Mouse (Mus musculus) gastrocnemius, adult 18-20 months (tissue): Measurements from ENCODE around the gene Derl3. TPM values are rescaled to one million over a fixed set of nuclear protein-coding genes. Genes with fewer than 3 reads are reported as not detected.
"Not testable (repeated sequence)": the region's sequence is repeated elsewhere in the genome, so short reads cannot be mapped to it uniquely, and the experiment has no call there.

ENCODE experiments used
- DNase-seq: peaks from one replicate; pipeline ENCODE4 v3.0.0; 2021; ENCODE audit warnings: low spot score
- total RNA-seq, 2 experiments: library from RNA; stranded (reverse); gene quantifications; 2 replicates each; pipeline ENCODE4 v1.2.3; 2021

Gene Derl3
- total RNA-seq, 2 experiments from 2014 or later: 0.38 TPM; not detected in 1

DNA sequence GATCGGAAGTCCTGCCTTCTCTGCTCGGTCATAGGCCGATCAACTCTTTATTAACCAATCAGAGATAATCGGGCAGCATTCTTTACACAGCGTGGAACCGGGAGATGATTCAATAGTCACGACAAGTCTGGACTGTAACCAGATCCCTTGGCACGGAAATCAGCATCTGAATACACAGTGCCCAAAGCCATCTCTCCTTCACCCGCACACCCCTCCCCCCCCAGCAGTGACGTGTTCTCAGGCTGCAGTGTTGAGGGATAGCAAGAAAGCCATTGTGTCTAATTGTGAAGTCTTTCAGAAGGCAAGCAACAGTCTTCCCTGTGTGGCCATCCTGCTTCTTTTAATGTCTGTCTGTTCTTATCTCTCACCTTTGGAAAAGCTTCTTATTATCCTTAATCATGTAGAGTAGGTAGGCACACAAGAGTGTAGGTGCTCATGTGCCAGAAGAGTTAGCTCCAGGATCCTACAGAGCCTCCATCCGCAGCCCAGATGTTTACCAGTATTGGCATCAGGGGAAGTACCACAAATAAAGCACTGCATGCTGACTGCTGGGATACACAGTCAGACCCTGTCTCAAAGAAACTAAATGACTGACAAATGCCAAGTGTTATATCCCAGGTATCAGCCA, 20.2 kb upstream of the Derl3 start:
- DNase-seq: peak; percentile 73

DNA sequence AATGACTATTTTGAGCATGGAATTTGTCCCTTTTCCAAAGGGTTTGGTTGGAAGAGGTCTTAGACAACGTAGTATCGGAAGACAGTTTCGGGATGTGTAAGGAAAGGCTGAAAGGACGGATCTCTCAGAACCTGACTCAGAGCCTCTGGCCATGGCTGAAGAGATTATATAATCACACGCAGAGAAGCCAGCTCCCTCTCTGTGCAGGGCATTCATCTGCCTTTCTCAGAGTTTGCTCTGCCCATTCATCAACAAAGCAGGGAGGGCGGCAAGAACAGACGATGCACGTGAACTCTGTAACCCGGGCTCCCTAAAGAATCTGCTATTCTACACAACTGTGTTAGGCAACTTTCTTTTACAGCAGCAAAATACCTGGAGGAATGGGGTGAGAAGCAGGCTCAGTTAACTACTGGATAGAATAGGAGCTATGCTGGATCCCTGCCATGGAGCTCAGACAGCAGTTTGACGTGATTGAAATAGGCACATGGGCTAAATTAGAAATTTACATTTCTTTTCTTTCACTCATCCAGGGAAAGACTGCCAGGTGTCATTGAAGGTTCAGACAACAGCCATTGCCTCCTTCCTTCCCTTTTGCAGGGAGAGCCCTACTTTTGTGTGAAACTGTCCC, 19.6 kb upstream of the Derl3 start:
- DNase-seq: no peak

DNA sequence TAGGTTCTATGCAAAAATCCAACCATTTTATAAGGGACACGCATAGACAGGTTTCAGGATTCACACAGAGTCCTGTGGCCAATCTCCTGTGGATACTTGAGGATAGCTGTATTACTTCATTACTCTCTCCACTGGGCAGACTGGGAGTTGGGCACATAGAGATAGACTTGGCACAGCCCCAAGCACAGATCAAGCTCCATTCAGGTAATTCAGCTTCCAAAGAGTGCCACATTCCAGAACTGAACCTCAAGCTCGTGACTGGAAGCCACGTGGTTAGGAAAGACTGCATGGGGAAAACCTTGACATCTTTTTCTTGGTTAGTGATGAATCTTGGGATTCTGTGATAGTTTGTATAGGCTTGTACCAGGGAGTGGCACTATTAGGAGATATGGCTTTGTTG, 14.4 kb upstream of the Derl3 start:
- DNase-seq: no peak

DNA sequence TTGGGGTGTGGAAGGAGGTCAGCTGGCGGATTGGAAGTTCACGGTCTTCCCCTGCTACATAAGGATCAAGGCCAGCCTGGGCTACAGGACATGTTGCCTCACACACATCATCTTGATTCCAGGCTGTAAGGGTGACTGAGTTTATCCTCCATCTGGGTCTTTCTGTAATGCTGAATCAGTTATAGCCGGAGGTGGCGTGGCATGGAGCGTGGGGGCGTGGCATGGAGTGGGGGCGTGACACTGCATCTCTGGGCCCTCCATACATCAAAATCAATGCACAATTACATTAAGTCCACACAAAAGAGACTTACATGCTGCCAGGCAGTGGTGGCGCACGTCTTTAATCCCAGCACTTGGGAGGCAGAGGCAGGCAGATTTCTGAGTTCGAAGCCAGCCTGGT, 12.9 kb upstream of the Derl3 start:
- no peak for DNase-seq

DNA sequence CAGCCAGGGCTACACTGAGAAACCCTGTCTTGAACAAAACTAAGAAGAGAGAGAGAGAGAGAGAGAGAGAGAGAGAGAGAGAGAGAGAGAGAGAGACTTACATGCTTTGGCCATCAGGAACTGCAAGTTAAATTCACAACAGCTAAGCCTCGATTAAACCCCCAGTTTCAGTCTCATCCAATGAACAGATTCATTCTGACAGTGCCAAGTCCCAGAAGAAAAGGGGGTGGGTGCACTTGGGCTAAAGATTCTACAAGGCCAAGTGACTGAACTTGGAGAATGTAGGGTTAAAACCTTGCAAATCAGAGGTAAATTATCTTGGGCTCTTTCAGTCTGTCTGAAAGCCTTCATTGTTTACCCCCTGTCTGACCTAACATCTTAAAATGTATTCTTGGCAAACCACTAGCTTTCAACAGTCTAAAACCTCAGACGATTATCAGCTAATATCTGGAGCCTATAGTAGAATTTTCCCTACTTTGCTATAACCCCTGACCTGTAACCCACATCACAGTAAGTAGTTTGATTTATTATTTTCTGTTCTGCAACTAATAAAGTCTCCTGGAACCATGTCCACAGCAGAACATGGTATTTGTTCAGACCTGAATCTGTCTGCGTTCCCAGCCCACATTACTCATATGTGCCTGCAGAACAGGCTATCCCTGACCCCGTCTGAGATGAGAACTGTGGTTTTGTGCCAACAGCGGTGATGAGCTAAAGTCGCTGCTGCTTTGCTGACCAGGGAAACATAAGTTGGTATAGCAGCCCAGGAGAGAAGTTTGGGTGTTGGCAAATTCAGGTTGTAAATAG, 12.2 kb upstream of the Derl3 start:
- no peak for DNase-seq

DNA sequence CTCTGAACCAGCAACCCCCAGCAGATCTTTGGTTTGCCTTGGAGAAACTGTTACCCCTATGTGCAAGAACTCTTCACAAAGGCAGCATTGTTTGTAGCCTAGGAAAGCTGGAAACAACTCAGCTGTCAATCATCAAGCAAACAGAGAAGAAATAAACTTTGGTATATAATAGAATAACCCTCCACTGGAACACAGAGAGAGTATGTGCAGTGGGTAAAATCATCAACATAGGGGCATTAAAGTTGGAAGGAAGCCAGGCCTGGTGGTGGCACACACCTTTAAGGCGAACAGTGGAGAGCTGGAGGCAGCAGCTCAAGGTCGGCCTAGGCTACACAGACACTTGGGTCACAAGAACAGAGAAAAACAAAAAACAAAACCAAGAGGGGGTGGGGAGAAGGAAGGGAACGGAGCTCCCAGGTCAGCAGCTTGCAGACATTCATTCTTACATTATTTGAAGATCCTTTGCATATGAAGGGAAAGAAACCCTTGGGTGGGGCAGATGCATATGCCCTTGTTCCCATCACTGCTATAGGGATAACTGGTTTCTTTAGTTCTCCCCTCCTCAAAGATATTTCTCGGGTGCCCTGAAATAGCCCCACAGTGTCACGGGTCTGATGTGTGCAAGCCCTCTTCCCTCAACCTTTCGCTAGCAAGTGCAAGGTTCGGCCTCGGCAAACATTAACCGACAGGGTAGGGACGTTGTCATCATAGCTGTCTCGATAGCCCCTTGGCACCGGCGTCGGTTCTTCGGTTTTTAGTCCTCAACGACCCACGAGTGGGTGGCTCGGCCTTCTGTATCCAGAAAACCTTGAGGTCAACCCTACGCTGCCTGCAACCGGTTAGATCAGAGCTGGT, 11.4 kb upstream of the Derl3 start:
- no peak for DNase-seq

DNA sequence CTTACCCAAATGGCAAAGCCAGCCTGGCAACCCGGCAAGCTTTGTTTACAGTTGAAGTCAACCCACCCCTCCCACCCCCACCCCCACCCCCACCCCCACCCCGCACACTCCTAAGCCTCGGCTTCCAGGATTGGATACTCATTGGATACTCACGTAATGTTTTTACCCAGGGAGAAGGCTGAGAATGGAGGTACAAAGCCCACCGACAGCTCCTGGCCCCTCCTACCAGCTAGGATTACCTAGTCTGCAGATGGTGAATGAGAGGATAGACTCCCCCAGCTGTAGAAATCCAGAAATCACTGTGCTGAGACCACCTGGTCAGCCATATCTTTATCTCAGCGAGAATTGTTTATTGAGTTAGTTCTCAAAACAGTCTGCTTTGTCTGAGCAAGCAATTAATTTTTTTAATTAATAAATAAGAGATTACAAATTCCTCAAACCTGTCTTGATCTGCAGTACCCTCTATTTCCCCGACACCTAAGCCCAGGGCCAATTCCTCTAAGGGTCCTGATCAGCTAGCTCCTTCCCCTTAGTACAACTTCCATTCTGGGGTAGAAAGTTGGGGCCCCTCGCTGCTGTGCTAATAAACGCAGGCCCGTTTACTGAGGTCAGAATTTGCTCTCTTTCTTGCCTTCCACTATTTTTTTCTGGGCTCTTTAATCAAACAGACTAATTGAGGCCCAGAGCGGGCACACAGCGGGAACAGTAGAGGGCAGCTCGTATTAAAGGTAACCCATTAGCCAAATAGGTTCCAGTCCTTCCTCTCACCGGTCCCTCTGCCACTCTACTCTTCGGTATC, 10.6 kb upstream of the Derl3 start:
- no peak for DNase-seq

DNA sequence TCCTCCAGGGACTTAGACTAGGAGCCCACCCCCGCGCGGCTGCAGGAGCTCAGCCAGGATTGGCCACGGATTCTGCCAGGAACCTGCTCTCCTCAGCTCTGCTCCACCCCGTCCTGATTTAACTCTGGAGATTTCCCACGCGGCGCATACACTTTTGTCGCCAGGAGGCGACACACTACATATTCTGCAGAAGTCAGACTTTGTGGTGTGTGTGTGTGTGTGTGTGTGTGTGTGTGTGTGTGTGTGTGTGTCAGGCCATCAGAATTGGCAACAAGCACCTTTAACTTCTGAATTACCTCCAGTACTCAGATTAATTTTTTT, 10.0 kb upstream of the Derl3 start:
- DNase-seq: peak; percentile 69

DNA sequence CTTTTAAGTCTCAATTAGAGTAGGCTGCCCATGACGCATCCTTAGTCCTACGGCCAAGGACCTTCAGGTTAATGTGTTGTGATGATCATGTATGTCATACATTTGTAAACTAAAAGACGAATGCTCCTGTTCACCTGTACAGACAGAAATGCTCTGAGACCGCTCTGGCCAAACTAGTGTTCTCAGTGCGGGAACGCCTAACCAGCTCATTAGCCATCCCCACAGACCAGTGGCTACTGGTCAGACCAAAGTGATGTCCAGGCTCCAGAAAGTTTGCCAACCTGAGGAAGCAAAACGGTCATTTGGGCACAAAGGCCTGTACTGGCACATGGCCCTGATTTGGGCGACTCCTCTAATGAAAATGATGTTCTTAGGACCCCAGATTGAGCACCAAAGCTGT, 8.5 kb upstream of the Derl3 start:
- no peak for DNase-seq

DNA sequence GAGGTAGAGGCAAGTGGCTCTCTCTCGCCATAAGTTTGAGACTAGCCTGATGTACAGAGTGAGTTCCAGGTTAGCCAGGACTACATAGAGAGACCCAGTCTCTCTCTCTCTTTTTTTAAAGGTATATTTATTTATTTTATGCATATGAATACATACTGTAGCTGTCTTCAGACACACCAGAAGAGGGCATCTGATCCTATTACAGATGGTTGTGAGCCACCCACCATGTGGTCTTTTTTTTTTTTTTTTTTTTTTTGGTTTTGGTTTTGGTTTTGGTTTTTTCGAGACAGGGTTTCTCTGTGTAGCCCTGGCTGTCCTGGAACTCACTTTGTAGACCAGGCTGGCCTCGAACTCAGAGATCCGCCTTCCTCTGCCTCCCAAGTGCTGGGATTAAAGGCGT, 5.7 kb upstream of the Derl3 start:
- not testable (repeated sequence) for DNase-seq

DNA sequence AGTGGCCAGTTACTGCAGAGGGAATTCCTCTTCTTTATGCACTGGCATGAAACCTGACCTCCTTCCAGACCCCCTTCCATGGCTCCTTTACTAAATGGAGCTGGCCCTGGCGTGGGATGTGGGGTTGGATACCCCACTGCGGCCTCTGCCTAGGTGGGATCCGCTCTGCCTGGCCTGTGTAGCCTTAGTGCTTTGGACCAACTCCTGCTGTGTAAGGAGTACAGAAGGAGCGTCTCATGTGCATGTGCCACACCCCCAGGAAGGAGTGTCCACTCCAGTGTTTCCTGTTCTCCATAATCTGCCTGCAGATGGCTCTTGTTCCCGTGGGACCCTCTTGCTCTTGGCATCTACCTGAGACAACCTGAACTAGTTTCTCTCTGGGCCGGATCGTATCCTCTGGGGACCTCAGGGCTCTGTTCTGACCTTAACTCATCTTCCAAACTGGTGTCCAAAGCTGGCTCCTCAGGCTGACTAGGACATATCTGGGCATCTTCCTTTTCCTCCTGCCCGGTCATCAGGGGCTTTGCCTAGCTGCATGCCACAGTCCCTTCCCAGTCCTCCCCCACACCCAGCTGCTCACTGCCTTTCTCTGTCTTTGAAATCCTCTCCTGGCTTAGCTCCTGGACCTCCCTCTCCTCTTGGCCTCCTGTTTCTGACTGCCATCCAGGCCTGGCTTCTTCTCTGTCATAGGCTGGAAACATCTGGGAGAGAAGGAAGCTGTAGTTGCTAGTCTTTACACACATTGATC, 3.6 kb upstream of the Derl3 start:
- DNase-seq: no peak

DNA sequence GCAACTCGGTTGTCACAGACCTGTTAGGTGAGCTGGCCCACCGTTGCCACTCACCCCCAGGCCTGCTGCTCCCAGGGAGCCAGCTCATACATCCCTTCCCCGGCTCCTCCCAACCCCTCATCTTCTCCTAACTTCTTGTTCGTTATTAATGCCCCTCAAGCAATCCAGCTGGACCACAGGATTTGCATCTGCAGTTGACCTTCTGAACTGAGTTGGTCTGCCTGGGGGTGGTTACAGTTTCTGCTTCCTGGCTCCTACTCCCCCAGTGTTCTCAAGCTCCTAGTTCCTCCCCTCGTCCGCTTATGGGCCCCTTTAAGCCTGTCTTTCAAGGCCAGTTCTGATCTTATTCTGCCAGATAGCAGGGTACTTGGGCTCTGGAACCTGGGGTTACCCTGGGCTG, 1.4 kb downstream of the Derl3 start:
- no peak for DNase-seq

DNA sequence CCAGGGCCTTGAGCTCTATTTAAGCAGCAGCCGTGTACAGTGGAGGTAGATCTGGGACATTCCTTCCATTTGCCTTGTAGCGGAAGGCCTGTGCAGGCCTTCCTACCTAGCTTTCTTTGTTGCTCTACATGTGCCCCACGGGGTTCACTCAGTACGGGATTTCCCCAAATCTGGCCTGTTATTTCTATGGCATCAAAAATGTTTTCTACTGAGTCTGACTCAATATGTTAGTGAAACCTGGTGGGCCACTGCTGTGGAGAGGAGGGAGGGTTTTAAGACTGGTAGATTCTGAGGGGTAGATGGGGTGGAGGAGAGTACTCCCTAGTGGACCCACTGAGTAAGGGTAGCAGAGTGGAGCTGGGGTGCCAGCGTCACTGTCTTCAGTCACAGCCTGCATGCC, 2.5 kb downstream of the Derl3 start:
- no peak for DNase-seq

DNA sequence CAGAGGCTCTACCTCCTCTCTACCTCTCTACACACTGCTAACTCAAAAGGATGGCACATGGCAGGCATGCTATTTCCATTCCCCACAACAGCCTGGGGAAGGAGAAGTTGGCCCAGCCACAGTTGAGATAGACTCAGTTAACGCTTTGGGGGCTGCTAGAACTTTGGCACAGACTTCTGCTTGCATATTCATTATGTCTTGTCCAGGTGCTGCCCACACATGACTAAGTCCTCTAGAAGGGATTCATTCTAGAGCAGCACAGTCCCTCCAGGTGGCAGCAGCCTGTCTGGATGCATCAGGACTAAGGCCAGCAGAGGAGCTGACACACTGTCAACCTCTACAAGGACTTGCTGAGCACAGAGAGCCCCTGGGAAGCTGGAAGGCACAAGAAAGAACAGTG, 3.0 kb downstream of the Derl3 start:
- DNase-seq: no peak

DNA sequence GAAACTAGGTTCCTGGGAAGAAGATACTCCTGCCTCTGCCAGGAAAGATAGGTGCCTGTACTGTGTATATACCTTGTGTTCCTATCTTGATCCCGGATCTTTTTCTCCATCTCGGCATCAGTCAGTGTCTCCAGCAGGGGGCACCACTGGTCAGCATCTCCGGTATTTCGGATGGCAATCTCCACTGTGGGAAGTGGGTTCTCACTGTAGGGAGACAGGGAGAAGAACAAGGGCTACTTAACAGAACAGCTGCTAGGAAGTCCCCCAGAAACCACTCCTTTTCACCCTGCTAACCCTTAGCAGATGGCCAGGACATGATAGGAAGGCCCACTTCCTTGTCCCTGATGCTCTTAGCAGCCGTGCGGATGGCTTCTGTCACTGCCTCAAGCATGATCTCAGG, 4.2 kb downstream of the Derl3 start:
- DNase-seq: peak; percentile 85

DNA sequence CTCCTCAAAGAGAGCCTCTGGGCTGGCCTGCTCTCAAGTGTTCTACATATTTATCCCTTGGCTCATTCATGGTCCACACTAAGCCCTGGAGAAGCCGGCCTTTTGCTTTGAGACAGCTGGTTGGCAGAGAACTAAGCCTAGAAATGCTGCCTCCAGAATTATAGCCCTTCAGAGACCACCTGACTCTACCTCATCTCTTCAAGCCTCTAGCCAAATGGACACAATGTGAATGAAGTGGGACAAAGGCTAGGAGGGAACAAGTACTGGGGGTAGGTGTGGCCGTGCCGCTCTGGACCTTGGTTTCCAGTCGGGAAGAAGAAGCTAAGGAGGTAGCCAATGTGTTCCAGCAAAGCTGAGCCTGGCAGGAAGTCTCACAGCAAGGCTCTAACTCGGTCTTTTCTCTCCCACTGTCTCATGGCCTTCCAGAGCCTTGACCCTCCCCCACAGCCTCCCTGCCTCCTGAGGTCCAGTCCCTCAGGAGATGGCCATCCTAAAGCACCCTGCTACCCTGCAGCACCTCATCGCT, 4.9 kb downstream of the Derl3 start:
- no peak for DNase-seq

DNA sequence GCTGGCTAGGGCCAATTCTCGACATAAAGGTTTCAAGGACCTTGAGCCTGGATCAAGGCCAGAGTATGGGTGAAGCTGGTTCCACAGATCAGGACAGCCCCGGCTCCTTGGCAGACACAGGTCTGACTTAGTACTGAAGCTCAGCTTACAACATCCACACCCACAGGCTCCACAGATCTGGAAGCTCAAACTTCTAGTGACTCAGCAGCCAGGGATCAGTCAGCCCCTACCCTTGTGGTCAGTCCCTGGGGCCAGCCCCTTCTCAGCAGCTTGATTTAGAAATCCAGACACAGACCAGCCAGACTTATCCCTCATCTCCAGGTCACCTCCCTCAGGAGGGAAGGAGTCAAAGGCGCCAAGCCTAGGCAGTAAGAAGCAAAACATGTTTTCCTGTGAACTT, 5.6 kb downstream of the Derl3 start:
- DNase-seq: peak; percentile 85

DNA sequence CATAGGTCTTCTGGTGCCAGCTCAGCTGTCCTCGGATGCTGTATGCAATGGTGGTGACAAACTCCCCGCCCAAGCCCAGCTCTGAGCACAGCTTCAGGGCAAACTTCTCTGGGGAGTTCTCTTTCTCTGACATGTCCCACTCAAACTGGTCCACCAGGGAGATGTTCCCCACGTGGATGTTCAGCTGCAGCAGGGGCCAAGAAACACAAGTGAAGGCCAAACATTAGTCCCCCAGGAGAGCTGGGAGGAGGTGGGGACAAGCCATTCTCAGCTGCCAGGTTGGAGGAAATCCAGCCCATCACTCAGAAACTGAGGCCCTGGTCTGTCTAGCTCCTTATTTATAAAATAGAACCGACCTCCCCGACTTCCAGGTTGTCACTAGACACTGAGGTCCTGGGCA, 11.2 kb downstream of the Derl3 start:
- no peak for DNase-seq

DNA sequence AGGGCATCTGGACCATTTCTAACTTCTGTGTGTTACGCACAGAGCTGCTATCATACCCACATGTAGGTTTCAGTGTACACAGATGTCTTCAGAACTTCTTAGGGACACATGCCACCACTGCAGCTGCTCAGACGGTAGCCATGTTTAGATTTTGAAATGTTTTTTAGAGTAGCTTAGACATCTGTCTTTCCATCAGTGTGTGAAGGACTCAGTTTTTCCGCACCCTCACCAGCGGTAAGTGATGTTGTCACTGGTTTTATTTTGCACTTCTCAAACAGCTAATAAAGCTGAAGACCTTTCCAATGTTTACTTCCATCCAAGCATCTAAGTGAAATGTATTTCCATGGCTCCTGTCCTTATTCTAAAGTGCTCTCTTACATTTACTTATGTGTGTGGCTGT, 13.7 kb downstream of the Derl3 start:
- DNase-seq: no peak

DNA sequence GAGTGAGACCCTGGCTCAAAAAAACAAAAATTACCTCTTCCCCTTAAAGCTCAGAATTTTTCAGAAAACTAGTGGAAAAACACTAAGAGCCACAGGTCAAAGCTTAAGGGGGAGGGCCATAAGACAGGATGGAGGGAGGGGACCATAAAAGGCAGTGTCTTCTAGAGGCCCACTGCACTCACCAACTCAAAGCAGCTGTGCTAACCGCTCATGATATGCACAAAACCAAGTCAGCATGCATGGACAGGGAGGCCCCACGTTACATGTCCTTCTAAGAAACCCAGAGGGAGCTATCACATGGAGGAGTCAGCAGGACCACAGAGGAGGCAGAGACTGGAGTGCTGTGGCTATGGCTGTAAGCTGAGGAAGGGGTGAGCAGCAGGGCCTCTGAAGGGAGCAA, 17.5 kb downstream of the Derl3 start:
- DNase-seq: no peak
